Mouse (Mus musculus) monocyte, adult 5-6 weeks (primary cell): ENCODE results near the gene Slc7a5. TPM values are rescaled to one million over a fixed set of nuclear protein-coding genes. Genes with fewer than 3 reads are reported as not detected.

Source experiments
- ATAC-seq: fragments of 153-309, 156-312 bp; replicated peaks from 2 replicates; pipeline ENCODE4 v1.8.0; 2017; ENCODE audit warnings: mild to moderate bottlenecking; ENCODE audit not compliant: low TSS enrichment, insufficient number of reproducible peaks, severe bottlenecking, poor library complexity, low FRiP score
- total RNA-seq: library from RNA; stranded (forward); fragments of 200-1000, 200-491, 200-594 nt; gene quantifications from 3 replicates; pipeline ENCODE4 v1.2.3, GENCODE M21; 2017

The Slc7a5 gene
- total RNA-seq, 1 experiment from 2014 or later, result 4.9 TPM

DNA sequence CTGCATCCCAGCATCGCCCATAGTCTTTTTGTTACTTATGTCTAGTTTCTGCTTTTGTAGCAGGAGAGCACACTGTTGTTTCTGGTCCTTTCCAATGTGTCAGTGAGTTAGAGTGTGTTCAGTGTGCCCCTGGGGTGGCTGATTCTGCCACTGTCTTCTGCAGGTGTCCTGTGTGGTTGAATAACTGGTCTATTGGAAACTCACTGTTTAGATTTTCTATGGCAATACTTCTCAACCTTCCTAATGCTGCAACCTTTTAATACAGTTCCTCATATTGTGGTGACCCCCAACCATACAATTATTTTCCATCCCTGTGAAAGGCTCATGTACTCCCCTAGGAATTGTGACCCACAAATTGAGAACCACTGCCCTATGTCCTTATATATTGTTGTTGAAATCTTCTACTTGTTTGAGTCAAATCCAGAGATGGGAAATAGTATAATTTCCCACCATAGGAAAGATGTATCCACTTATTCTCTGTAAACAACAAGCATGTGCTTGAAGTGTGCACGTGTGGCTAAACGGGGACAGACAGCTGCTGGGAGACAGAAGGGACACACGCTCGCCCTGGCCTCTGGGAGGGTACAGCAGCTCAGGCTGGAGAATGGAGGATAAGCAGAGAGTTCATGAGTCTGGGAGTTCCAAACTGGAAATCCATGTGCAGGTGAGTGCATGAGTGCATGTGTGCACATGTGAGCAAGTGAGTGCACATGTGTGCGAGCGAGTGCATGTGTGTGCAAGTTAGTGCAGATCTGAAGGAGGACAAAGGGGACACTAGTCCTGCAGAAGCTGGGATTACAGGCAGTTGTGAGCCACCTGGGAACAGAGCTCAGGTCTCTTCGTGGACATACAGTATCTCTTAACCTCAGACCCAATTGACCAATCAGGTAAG, 65.2 kb downstream of the Slc7a5 start:
- ATAC-seq, result no peak

- ATAC-seq, result peak; percentile 53; the same call in 1 of the 2 replicates
Measured at GRCm38 (mm10) chr8:121841242-121841641, 66.3 kb downstream of the Slc7a5 start.

DNA sequence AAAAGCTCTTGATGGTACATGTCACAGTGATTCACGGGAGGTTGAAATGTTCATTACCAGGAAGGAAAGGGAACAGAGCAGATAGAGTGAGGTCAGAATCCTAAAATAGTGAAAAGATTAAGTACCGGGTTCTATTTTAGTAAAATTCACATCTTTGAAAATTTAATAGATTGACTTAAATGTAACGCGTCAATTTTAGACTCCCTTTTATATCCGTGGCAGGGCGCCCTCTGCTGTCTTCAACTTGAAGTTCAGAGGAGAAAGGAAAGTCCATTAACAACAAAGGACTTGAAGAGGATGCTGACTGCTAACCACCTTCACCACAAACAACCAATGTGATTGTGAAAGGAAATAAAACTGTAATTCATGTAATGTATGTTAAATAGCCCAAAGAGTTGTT, 75.0 kb downstream of the Slc7a5 start:
- peak; percentile 60; the same call in 1 of the 2 replicates for ATAC-seq

- ATAC-seq, result no peak
Measured at GRCm38 (mm10) chr8:121832061-121832460, 75.4 kb downstream of the Slc7a5 start.

Other genes with a start within 250 kb of the Slc7a5 start
- not detected in 3 replicates for gene Jph3, start 178.1 kb downstream of the Slc7a5 start, total RNA-seq
- 32.3 to 53.1 TPM (median 45.2 TPM) in 3 replicates for gene Klhdc4, start 78.1 kb downstream of the Slc7a5 start, total RNA-seq
- gene Car5a, start 37.2 kb upstream of the Slc7a5 start, total RNA-seq, result not detected in 3 replicates
- gene Banp, start 42.1 kb upstream of the Slc7a5 start, total RNA-seq, result 23.5 to 63.3 TPM (median 27.5 TPM) in 3 replicates